Mouse (Mus musculus) G1E (cell line): Measurements from ENCODE around the gene Vax2. TPM values are rescaled to one million over a fixed set of nuclear protein-coding genes. Genes with fewer than 3 reads are reported as not detected.

Experiments used
- ATAC-seq: 2 replicates; pipeline ENCODE4 v1.8.0; 2016; ENCODE audit warnings: mild to moderate bottlenecking; ENCODE audit not compliant: insufficient number of reproducible peaks, poor library complexity, low FRiP score, severe bottlenecking; ENCODE audit errors: extremely low read depth
- DNase-seq: peaks from one replicate; pipeline ENCODE4 v3.0.0; 2012; ENCODE audit warnings: low spot score
- H3K27me3 ChIP-seq: 2 replicates; pipeline ENCODE4 v1.6.1; 2012; ENCODE audit warnings: mild to moderate bottlenecking, low read length, inconsistent platforms; ENCODE audit not compliant: insufficient read depth
- H3K36me3 ChIP-seq: replicated peaks from 2 replicates; pipeline ENCODE3; 2012; ENCODE audit warnings: mild to moderate bottlenecking, inconsistent platforms
- H3K4me1 ChIP-seq: 2 replicates; pipeline ENCODE4 v1.6.1; 2012; ENCODE audit warnings: low read depth, low read length, inconsistent platforms, mixed read lengths; ENCODE audit not compliant: insufficient read depth
- H3K4me3 ChIP-seq: 2 replicates; pipeline ENCODE4 v1.5.1; 2012; ENCODE audit warnings: low read depth, mild to moderate bottlenecking, inconsistent platforms, low read length, moderate library complexity, mixed read lengths
- H3K9me3 ChIP-seq: replicated peaks from 2 replicates; pipeline ENCODE4 v1.6.1; 2012; ENCODE audit warnings: inconsistent platforms
- CTCF ChIP-seq: IDR thresholded peaks from 2 replicates; pipeline ENCODE4 v1.5.1; 2012; ENCODE audit warnings: low read depth, low read length, inconsistent platforms, mixed read lengths
- GATA1 ChIP-seq: IDR thresholded peaks from 2 replicates; pipeline ENCODE4 v1.6.1; 2012; ENCODE audit warnings: borderline replicate concordance, low read length, inconsistent platforms, mixed read lengths
- GATA2 ChIP-seq: IDR thresholded peaks from 2 replicates; pipeline ENCODE4 v1.6.1; 2012; ENCODE audit warnings: low read depth, low read length, inconsistent platforms, borderline replicate concordance
- POLR2AphosphoS5 ChIP-seq: IDR thresholded peaks from 2 replicates; pipeline ENCODE4 v1.6.1; 2012; ENCODE audit warnings: low read depth, low read length, inconsistent platforms; ENCODE audit not compliant: insufficient replicate concordance
- TAL1 ChIP-seq: conservative IDR thresholded peaks from 2 replicates; pipeline ENCODE4 v1.6.1; 2012; ENCODE audit warnings: low read depth, low read length, inconsistent platforms, mixed read lengths
- polyA plus RNA-seq: library from polyadenylated mRNA; stranded (reverse); fragments of >175 nt; gene quantifications from 2 replicates; pipeline ENCODE4 v1.2.3, GENCODE M21; 2012
- total RNA-seq, 2 experiments: library from RNA; stranded (forward) in 1 of 2; stranded (reverse) in 1 of 2; fragments of 200-1000 nt in 1 of 2; fragments of >200 nt in 1 of 2; fragmentation: Nextera tagmentation in 1 of 2; gene quantifications; 2 replicates each; pipeline ENCODE4 v1.2.3; 2014 to 2017

Gene Vax2
- not detected in 2 replicates for total RNA-seq (2014; fragmentation: Nextera tagmentation)
- not detected in 2 replicates for total RNA-seq (2017)
- polyA plus RNA-seq = not detected in 2 replicates

GRCm38 (mm10) chr6:83711067-83711675, at the start of gene Vax2:
TSS of gene Vax2 (plus strand) at chr6:83711264.
- no peak for DNase-seq
- Histone ChIP-seq H3K36me3 (no peaks in the 10 kb centered on the region), H3K27me3 (peaks cover 58% of the 10 kb centered on the region), H3K4me1 (no peaks in the 10 kb centered on the region), H3K9me3 (no peaks in the 10 kb centered on the region), H3K4me3 (no peak within 1 kb of the TSS)
- ATAC-seq = no peak
- TF ChIP-seq CTCF (no peak), GATA2 (no peak), GATA1 (no peak), POLR2AphosphoS5 (no peak), TAL1 (no peak)

GRCm38 (mm10) chr6:83665009-83665408, 46.1 kb upstream of the Vax2 start:
- H3K4me3 ChIP-seq = no peak overlapping the region
- H3K36me3 ChIP-seq = no peaks in the 10 kb centered on the region
- no peak for ATAC-seq
- TF ChIP-seq GATA2 = no peak
- TF ChIP-seq CTCF = no peak
- TF ChIP-seq GATA1 = no peak
- TF ChIP-seq TAL1 = no peak
- no peak for TF ChIP-seq POLR2AphosphoS5
- no peaks in the 10 kb centered on the region for H3K9me3 ChIP-seq
- no peak for DNase-seq
- peaks cover 6% of the 10 kb centered on the region; the same call in 1 of the 2 replicates for H3K27me3 ChIP-seq
- H3K4me1 ChIP-seq = no peaks in the 10 kb centered on the region

GRCm38 (mm10) chr6:83673395-83673794, 37.7 kb upstream of the Vax2 start:
- Histone ChIP-seq H3K4me1 (no peaks in the 10 kb centered on the region), H3K9me3 (no peaks in the 10 kb centered on the region), H3K4me3 (no peak overlapping the region), H3K36me3 (no peaks in the 10 kb centered on the region), H3K27me3 (peaks cover 15% of the 10 kb centered on the region)
- ATAC-seq (no peak), DNase-seq (no peak)
- peak; percentile 44; the same call in 1 of the 2 replicates for TF ChIP-seq CTCF
- TF ChIP-seq TAL1 = no peak
- no peak for TF ChIP-seq GATA2

GRCm38 (mm10) chr6:83677757-83678156, 33.3 kb upstream of the Vax2 start, which contains the start of gene Cd207:
TSS of gene Cd207 (minus strand) at chr6:83677857.
- ATAC-seq = no peak
- H3K4me3 ChIP-seq = no peak within 1 kb of the TSS

GRCm38 (mm10) chr6:83689374-83689773, 21.7 kb upstream of the Vax2 start:
- ATAC-seq (no peak), DNase-seq (no peak)
- Histone ChIP-seq H3K36me3 (no peaks in the 10 kb centered on the region), H3K9me3 (no peaks in the 10 kb centered on the region), H3K4me1 (peaks cover 3% of the 10 kb centered on the region; the same call in 1 of the 2 replicates), H3K27me3 (peaks cover 60% of the 10 kb centered on the region), H3K4me3 (no peak overlapping the region)
- no peak for TF ChIP-seq TAL1
- no peak for TF ChIP-seq POLR2AphosphoS5
- TF ChIP-seq GATA1 = no peak
- no peak for TF ChIP-seq CTCF
- no peak for TF ChIP-seq GATA2

More at GRCm38 (mm10) chr6:83677757-83678156, 33.3 kb upstream of the Vax2 start, which contains the start of gene Cd207:
- no peak for DNase-seq
- peaks cover 13% of the 10 kb centered on the region for H3K27me3 ChIP-seq
- no peaks in the 10 kb centered on the region for H3K9me3 ChIP-seq
- TF ChIP-seq TAL1 (no peak), GATA1 (no peak), POLR2AphosphoS5 (no peak), CTCF (no peak), GATA2 (no peak)
- no peaks in the 10 kb centered on the region for H3K36me3 ChIP-seq
- H3K4me1 ChIP-seq = no peaks in the 10 kb centered on the region

GRCm38 (mm10) chr6:83690277-83690676, 20.8 kb upstream of the Vax2 start:
- TF ChIP-seq CTCF (peak; percentile 55), POLR2AphosphoS5 (no peak), GATA2 (no peak), TAL1 (no peak)
- H3K4me1 ChIP-seq = peaks cover 3% of the 10 kb centered on the region; the same call in 1 of the 2 replicates
- no peak overlapping the region for H3K4me3 ChIP-seq
- H3K36me3 ChIP-seq = no peaks in the 10 kb centered on the region
- no peaks in the 10 kb centered on the region for H3K9me3 ChIP-seq
- DNase-seq = no peak
- ATAC-seq = no peak
- peaks cover 57% of the 10 kb centered on the region for H3K27me3 ChIP-seq
